Mouse (Mus musculus): ENCODE measurements around the gene Otop2. TPM values are rescaled to one million over a fixed set of nuclear protein-coding genes. Genes with fewer than 3 reads are reported as not detected.

Otop2 gene
- polyA plus RNA-seq, 1 experiment from 2014 or later = not detected

DNA sequence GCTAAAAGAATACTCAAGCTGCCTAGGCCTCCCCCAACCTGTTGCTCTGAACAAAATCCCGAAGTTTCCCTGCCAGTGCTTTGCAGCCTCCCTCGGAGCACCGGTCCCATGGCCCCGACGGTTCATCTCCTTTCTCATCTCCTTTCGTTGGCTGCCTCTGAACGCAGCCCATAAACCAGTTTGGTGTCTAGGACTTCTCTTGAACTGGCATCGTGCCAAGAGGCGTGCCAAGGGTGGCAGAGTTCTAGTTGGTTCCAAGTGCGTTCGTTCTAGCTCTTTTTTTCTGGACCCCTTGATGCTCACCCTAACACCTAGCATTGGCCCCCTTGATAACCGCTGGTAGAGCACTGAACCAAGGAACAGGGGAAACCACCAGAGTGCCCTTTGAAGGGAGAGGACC, 28.3 kb downstream of the Otop2 start:
- 62% methylated on average over 12 of the region's 12 CpGs for whole genome bisulfite sequencing
- no peaks in the 10 kb centered on the region for H3K4me1 ChIP-seq (ENCODE audit: insufficient read depth, low read length)
- no peaks in the 10 kb centered on the region for H3K36me3 ChIP-seq (ENCODE audit: insufficient read depth, low read length)
- H3K9me3 ChIP-seq (ENCODE audit: low read length) = no peaks in the 10 kb centered on the region
- H3K27ac ChIP-seq (ENCODE audit: low read length) = no peak overlapping the region
- no peak for ATAC-seq (ENCODE audit: low FRiP score, low TSS enrichment)
- no peak overlapping the region for H3K4me3 ChIP-seq (ENCODE audit: low read length)
- no peak overlapping the region for H3K9ac ChIP-seq (replicated peaks; ENCODE audit: low read length)
- no peak overlapping the region for H3K4me2 ChIP-seq (replicated peaks; ENCODE audit: low read depth, low read length)
- H3K27me3 ChIP-seq (ENCODE audit: insufficient read depth, low read length) = peaks cover 64% of the 10 kb centered on the region

DNA sequence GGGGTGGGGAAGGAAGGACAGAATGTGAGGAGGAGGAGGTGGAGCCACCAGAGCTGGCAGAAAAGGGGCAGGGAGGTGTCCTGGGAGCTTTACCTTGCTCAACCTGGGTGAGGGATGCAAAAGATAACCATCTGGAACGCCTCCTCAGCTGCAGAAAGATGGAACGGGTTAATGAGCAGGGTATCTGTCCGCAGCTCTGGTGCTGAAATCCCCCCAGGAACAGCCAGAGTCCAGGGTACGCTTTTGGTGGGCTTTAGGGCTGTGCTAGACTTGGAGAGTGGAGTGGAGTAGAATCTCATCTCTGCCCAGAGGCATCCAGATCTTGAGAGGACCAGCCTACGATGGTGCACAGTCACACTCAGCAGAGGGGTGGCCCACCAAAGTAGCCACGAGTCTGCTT, 29.2 kb downstream of the Otop2 start:
- Histone ChIP-seq H3K36me3 (ENCODE audit: insufficient read depth, low read length) (no peaks in the 10 kb centered on the region), H3K27me3 (ENCODE audit: insufficient read depth, low read length) (peaks cover 67% of the 10 kb centered on the region), H3K9ac (replicated peaks; ENCODE audit: low read length) (no peak overlapping the region), H3K4me2 (replicated peaks; ENCODE audit: low read depth, low read length) (no peak overlapping the region), H3K4me3 (ENCODE audit: low read length) (no peak overlapping the region), H3K27ac (ENCODE audit: low read length) (no peak overlapping the region), H3K9me3 (ENCODE audit: low read length) (no peaks in the 10 kb centered on the region), H3K4me1 (ENCODE audit: insufficient read depth, low read length) (no peaks in the 10 kb centered on the region)
- ATAC-seq (ENCODE audit: low FRiP score, low TSS enrichment) = no peak
- WGBS = 12% methylated on average over 6 of the region's 6 CpGs

DNA sequence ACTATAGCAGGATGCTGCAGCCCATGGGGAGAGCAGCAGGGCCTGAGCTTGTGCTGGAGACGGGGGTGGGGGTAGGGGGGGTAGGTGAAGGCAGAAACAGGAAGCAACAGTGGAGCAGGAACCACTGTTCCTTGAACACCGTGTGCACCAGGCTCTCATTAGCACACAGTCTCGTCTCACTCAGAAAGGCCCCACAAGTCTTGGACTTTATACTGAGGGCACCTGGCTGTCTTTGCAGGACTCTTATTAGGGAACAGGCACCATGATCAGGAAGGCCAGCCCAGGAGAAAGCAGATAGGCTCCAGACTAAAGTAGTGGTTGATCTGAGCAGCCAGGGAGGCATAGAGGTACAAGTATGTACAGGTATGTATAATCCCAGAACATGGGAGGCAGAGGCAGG, 30.4 kb downstream of the Otop2 start:
- no peak for ATAC-seq (ENCODE audit: low FRiP score, low TSS enrichment)
- H3K4me1 ChIP-seq (ENCODE audit: insufficient read depth, low read length) = no peaks in the 10 kb centered on the region
- no peaks in the 10 kb centered on the region for H3K9me3 ChIP-seq (ENCODE audit: low read length)
- H3K9ac ChIP-seq (replicated peaks; ENCODE audit: low read length) = no peak overlapping the region
- no peak overlapping the region for H3K4me3 ChIP-seq (ENCODE audit: low read length)
- H3K4me2 ChIP-seq (replicated peaks; ENCODE audit: low read depth, low read length) = no peak overlapping the region
- peaks cover 58% of the 10 kb centered on the region for H3K27me3 ChIP-seq (ENCODE audit: insufficient read depth, low read length)
- H3K36me3 ChIP-seq (ENCODE audit: insufficient read depth, low read length) = no peaks in the 10 kb centered on the region
- no peak overlapping the region for H3K27ac ChIP-seq (ENCODE audit: low read length)
- WGBS = 57% methylated on average over 3 of the region's 3 CpGs

DNA sequence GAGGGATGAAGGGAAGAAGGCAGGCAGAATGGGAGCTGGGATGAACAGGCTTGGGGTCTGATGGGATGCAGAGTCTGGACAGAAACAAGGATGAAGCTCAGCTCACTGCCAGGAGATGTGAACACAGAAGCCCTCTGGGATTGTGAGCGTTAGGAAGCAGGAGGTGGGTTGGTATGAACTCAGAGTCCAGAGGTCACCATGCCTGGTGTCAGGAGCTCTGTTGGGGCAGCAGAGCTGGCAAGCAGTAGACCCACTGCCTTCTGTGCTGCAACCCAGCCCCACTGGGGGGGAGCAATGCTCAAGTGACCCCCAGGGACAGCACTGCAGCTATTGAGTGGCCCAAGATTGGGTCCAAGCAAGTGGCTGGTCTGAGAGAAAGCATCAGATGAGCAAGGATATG, 30.9 kb downstream of the Otop2 start:
- Histone ChIP-seq H3K36me3 (ENCODE audit: insufficient read depth, low read length) (no peaks in the 10 kb centered on the region), H3K27ac (ENCODE audit: low read length) (no peak overlapping the region), H3K9me3 (ENCODE audit: low read length) (no peaks in the 10 kb centered on the region), H3K27me3 (ENCODE audit: insufficient read depth, low read length) (peaks cover 54% of the 10 kb centered on the region), H3K4me3 (ENCODE audit: low read length) (no peak overlapping the region), H3K4me2 (replicated peaks; ENCODE audit: low read depth, low read length) (no peak overlapping the region), H3K9ac (replicated peaks; ENCODE audit: low read length) (no peak overlapping the region), H3K4me1 (ENCODE audit: insufficient read depth, low read length) (no peaks in the 10 kb centered on the region)
- 64% methylated on average over 1 of the region's 1 CpGs for WGBS
- no peak for ATAC-seq (ENCODE audit: low FRiP score, low TSS enrichment)

DNA sequence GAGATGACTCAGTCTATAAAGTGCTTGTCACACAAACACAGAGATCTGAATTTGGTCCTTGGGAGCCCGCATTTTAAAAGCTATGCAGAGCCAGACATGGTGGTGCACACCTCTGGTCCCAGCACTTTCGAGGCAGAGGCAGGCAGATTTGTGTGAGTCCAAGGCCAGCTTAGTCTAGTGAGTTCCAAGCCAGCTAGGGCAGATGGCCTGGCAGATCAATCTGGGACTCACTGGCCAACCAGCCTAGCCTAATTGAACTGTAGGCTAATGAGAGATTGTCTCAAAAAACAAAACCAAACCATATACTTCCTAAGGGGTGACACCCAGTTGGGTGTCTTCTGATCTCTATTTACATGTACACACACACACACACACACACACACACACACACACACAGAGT, 34.3 kb downstream of the Otop2 start:
- Histone ChIP-seq H3K4me3 (ENCODE audit: low read length) (no peak overlapping the region), H3K4me2 (replicated peaks; ENCODE audit: low read depth, low read length) (no peak overlapping the region), H3K27me3 (ENCODE audit: insufficient read depth, low read length) (peaks cover 35% of the 10 kb centered on the region), H3K4me1 (ENCODE audit: insufficient read depth, low read length) (peaks cover 5% of the 10 kb centered on the region; the same call in 1 of the 2 replicates), H3K9ac (replicated peaks; ENCODE audit: low read length) (no peak overlapping the region), H3K36me3 (ENCODE audit: insufficient read depth, low read length) (no peaks in the 10 kb centered on the region), H3K27ac (ENCODE audit: low read length) (no peak overlapping the region), H3K9me3 (ENCODE audit: low read length) (no peaks in the 10 kb centered on the region)
- WGBS = 65% methylated on average over 2 of the region's 2 CpGs
- ATAC-seq (ENCODE audit: low FRiP score, low TSS enrichment) = no peak

DNA sequence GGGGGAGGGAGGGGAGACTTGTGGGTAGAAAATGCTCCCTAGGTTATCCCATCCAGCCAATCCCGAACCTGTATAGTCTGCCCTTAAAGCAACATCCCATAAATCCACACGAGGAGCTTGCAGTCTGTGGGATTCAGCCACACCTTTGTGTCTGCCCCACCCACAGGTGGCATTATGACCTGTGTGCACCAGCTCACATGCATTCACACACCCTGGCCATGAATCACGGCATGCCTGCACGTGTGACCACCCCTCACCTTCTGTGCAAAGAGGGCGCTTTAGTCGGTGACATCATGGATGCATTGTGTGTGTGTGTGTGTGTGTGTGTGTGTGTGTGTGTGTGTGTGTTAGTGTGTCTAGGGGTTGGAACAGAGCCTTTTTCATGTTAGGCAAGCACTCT, 34.9 kb downstream of the Otop2 start:
- WGBS = 59% methylated on average over 6 of the region's 6 CpGs

DNA sequence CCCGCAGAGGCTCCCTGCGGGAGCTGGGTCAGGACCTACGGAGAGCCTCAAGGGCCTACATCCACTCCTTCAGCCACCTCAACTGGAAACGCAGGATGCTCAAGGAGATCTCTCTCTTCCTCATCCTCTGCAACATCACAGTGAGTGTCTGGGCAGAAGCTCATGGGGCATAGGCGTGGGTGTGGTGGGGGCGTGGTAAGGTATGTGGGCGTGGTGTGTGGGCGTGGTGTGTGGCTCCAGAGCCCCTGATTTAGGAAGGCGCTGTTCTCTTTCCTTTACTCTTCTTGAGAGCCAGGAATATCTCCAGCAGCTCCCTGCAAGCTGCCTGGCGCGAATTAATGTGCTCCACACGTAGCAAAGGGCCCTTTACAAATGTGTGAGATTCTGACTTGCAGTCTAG, 38.0 kb downstream of the Otop2 start:
- Histone ChIP-seq H3K4me3 (ENCODE audit: low read length) (no peak overlapping the region), H3K4me2 (replicated peaks; ENCODE audit: low read depth, low read length) (no peak overlapping the region), H3K36me3 (ENCODE audit: insufficient read depth, low read length) (no peaks in the 10 kb centered on the region), H3K4me1 (ENCODE audit: insufficient read depth, low read length) (peaks cover 10% of the 10 kb centered on the region; the same call in 1 of the 2 replicates), H3K9ac (replicated peaks; ENCODE audit: low read length) (no peak overlapping the region), H3K9me3 (ENCODE audit: low read length) (no peaks in the 10 kb centered on the region), H3K27ac (ENCODE audit: low read length) (no peak overlapping the region), H3K27me3 (ENCODE audit: insufficient read depth, low read length) (peaks cover 19% of the 10 kb centered on the region)
- 14% methylated on average over 12 of the region's 12 CpGs for whole genome bisulfite sequencing
- no peak for ATAC-seq (ENCODE audit: low FRiP score, low TSS enrichment)

More for the DNA sequence above, 34.9 kb downstream of the Otop2 start:
- no peaks in the 10 kb centered on the region for H3K36me3 ChIP-seq (ENCODE audit: insufficient read depth, low read length)
- H3K9ac ChIP-seq (replicated peaks; ENCODE audit: low read length) = no peak overlapping the region
- ATAC-seq (ENCODE audit: low FRiP score, low TSS enrichment) = no peak
- peaks cover 29% of the 10 kb centered on the region for H3K27me3 ChIP-seq (ENCODE audit: insufficient read depth, low read length)
- H3K4me1 ChIP-seq (ENCODE audit: insufficient read depth, low read length) = peaks cover 5% of the 10 kb centered on the region; the same call in 1 of the 2 replicates
- H3K4me3 ChIP-seq (ENCODE audit: low read length) = no peak overlapping the region
- no peak overlapping the region for H3K27ac ChIP-seq (ENCODE audit: low read length)
- no peaks in the 10 kb centered on the region for H3K9me3 ChIP-seq (ENCODE audit: low read length)
- no peak overlapping the region for H3K4me2 ChIP-seq (replicated peaks; ENCODE audit: low read depth, low read length)

DNA sequence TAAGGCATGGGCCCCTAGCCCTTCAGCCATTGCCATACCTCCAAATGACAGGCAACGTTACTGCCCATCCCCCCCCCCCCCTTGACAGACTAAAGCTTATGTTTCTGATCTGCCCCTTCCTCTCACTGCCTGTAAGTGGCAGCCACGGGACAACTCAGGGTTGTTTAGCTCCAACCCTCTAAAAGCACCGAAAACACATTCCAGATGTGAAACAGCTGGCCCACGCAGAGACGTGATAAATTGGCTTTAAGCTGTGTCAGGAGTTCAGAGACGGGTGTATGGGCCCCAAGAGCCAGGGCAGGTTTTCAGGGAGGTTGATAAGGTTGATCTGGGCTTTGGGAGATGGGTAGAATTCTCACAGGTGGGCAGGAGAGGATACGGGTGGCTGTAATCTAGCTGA, 38.6 kb downstream of the Otop2 start:
- no peak overlapping the region for H3K9ac ChIP-seq (replicated peaks; ENCODE audit: low read length)
- H3K9me3 ChIP-seq (ENCODE audit: low read length) = no peaks in the 10 kb centered on the region
- no peak for ATAC-seq (ENCODE audit: low FRiP score, low TSS enrichment)
- H3K27ac ChIP-seq (ENCODE audit: low read length) = no peak overlapping the region
- no peaks in the 10 kb centered on the region for H3K36me3 ChIP-seq (ENCODE audit: insufficient read depth, low read length)
- no peak overlapping the region for H3K4me3 ChIP-seq (ENCODE audit: low read length)
- no peak overlapping the region for H3K4me2 ChIP-seq (replicated peaks; ENCODE audit: low read depth, low read length)
- H3K4me1 ChIP-seq (ENCODE audit: insufficient read depth, low read length) = peaks cover 10% of the 10 kb centered on the region; the same call in 1 of the 2 replicates
- WGBS = 11% methylated on average over 7 of the region's 7 CpGs
- peaks cover 17% of the 10 kb centered on the region for H3K27me3 ChIP-seq (ENCODE audit: insufficient read depth, low read length)

DNA sequence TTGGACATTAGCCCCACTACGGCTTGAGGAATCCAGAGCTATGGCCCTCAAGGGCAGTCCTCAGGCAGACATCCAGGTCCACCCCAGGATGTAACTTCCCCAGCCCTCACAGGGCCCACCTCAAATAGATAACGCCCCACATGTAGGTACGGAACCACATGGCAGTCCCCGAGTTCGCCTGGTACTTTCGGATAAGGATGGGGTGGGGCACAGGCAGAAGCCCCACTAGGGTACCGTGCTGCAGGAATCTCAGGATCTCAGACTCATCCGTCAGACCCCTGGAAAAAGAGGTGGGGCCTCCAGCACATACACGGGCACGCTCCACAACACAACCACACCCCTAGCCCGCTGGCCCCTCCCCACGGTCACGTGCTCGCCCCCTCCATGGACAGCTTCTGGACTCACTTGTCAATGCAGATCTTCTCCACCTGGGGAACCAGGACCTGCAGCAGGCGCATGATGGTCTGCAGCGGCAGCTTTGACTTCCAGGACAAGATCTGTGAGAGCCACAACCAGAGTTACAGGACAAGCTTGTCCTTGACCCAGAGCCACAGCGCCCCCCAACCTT, 41.8 kb downstream of the Otop2 start:
- H3K4me3 ChIP-seq (ENCODE audit: low read length) = no peak overlapping the region
- peaks cover 14% of the 10 kb centered on the region for H3K27me3 ChIP-seq (ENCODE audit: insufficient read depth, low read length)
- no peak for ATAC-seq (ENCODE audit: low FRiP score, low TSS enrichment)
- H3K36me3 ChIP-seq (ENCODE audit: insufficient read depth, low read length) = no peaks in the 10 kb centered on the region
- H3K4me2 ChIP-seq (replicated peaks; ENCODE audit: low read depth, low read length) = no peak overlapping the region
- 46% methylated on average over 17 of the region's 17 CpGs for WGBS
- no peaks in the 10 kb centered on the region for H3K9me3 ChIP-seq (ENCODE audit: low read length)
- no peak overlapping the region for H3K9ac ChIP-seq (replicated peaks; ENCODE audit: low read length)
- peaks cover 10% of the 10 kb centered on the region; the same call in 1 of the 2 replicates for H3K4me1 ChIP-seq (ENCODE audit: insufficient read depth, low read length)
- no peak overlapping the region for H3K27ac ChIP-seq (ENCODE audit: low read length)

DNA sequence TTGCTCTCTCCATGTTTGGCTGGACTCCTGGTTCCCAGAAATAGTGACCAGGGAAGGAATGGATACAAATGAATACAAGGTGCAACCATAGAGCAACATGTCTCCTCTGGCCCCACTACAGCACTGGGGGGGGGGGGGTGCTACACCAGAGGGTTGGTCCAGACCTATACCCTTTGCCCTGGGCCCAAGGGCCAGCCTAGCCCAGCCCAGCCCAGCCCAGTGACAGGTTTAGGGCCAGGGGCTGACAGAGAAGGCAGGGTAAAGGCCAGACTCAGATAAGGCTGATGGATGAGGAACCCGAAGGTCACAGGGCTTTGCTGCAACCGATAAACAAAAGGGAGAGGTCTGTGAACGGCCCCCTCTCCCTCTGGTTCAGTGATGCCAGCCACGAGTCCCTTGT, 43.0 kb downstream of the Otop2 start:
- no peak overlapping the region for H3K4me2 ChIP-seq (replicated peaks; ENCODE audit: low read depth, low read length)
- no peaks in the 10 kb centered on the region for H3K36me3 ChIP-seq (ENCODE audit: insufficient read depth, low read length)
- H3K9ac ChIP-seq (replicated peaks; ENCODE audit: low read length) = no peak overlapping the region
- H3K27me3 ChIP-seq (ENCODE audit: insufficient read depth, low read length) = peaks cover 2% of the 10 kb centered on the region
- ATAC-seq (ENCODE audit: low FRiP score, low TSS enrichment) = no peak
- H3K9me3 ChIP-seq (ENCODE audit: low read length) = no peaks in the 10 kb centered on the region
- H3K27ac ChIP-seq (ENCODE audit: low read length) = no peak overlapping the region
- 42% methylated on average over 4 of the region's 4 CpGs for WGBS
- H3K4me1 ChIP-seq (ENCODE audit: insufficient read depth, low read length) = peaks cover 10% of the 10 kb centered on the region; the same call in 1 of the 2 replicates
- no peak overlapping the region for H3K4me3 ChIP-seq (ENCODE audit: low read length)
